Mouse (Mus musculus): Measurements from ENCODE around the gene Fbxo21.

GRCm38 (mm10) chr5:117932862-117933261, 43.7 kb upstream of the Fbxo21 start:
- no peak for TF ChIP-seq POLR2A (IDR thresholded peaks at IDR 0.05; ENCODE audit: low read depth, low read length)
- TF ChIP-seq CTCF (IDR thresholded peaks at IDR 0.05; ENCODE audit: extremely low read depth, insufficient read length, insufficient replicate concordance, low read depth, low read length), result peak; percentile 72
